Mouse (Mus musculus): ENCODE results near the gene Commd3.

Commd3 gene

DNA sequence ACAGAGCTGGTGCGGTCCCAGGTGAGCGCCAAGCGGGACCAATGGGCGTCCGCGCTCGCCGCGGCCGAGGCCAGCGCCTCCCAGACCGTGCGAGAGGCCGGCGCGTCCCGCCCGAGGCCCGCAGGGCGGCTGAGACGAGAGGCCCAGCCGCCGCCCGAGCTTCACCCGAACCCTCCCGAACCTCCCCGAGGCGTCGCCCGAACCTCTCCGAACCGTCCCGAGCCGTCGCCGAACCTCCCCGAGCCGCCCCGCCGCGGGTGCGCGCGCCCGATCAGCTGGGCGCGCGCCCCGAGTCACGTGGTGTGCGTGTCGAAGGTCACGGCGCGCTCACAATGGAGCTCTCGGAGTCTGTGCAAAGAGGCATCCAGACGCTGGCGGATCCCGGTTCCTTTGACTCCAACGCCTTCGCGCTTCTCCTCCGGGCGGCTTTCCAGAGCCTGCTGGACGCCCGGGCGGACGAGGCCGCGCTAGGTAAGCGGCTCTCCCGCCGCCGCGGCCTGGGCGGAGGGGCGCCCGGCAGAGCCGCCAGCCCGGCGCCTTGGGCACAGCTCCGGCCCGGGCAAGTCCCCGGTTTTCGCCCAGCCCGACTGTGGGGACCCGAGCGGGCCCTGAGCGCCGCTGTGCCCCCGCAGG is at the start of gene Commd3:
Gene Commd3 (plus strand): TSS at position 252 of the 633 bp plus-strand sequence.
- peak; percentile 96 for DNase-seq

- no peak for DNase-seq
Measured at GRCm38 (mm10) chr2:18623219-18623618, 49.0 kb upstream of the Commd3 start.

DNA sequence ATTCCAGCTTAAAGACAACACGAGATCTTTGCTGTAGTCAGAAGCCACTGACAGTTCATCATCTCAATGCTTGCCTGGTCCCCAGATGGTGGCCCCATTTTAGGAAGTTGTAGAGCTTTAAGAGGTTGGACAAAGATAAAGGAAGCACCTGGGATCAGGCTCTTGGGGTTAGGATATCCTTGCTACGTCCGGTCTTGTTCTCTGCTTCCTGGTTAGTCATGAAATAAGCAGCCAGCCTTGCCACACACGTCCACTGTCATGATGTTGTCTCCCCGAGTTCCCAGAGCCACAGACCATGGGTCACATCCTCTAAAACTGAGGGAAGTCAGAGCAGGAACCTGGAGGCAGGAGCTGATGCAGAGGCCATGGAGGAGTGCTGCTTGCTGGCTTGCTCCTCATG is 41.6 kb upstream of the Commd3 start:
- DNase-seq: no peak

DNA sequence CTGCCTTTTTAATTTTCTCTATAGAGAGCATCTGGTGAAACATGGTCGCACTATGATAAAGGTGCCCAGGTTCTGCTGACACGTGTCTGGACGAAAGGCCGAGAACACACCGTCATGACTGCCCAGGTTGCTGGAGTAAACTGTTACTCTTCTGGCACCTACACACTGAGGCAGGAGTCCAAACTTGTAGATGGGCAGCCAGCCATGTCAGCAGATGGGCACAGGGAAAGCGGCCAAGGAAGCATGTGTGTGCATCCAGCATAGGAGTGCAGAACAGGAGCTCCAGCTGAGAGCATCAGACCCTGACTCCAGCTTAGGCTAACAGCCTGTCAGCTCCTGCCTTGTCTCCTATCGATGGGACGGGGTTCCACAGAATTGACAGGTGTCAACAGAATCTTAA is 37.1 kb upstream of the Commd3 start:
- peak; percentile 81 for DNase-seq

- no peak for DNase-seq
Measured at GRCm38 (mm10) chr2:18648563-18648962, 23.6 kb upstream of the Commd3 start.

DNA sequence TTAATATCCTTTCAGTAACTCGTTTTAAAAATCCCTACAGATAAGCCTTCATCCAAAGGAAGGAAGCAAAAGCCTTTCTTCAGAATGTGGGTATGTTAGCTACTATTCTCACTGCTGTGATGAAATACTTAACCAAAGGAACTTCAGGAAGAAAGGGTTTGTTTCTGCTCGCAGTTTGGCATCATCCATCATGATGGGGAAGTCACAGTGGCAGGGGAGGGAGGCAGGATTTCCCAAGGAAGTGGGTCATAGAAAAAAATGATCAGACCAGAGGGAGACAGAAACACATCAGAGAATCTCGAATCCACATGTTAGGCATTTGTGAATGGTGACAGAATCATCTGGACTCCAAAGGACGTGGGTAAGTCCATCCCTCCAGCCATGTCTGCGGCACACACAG is 17.4 kb upstream of the Commd3 start:
- DNase-seq: peak; percentile 36

- no peak for DNase-seq
Measured at GRCm38 (mm10) chr2:18664003-18664402, 8.2 kb upstream of the Commd3 start.

DNA sequence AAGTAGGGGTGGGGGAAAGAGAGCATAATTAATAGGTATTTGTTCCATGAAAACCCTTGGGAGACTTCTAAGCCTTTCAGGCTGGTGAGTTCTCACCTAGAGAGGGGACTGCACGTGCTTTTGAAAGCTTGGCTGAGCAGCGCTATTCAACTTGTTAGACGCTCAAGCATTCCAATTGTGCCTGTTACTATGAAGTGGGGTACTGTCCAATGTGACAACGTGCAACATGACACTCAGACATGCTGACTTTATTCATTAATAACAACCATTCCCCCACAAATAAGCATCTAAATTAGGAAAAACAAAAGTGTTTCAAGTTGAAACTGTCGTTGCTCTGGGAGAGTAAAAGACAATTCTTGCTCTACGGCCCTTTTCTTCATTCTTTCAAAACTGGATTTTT is 1.1 kb upstream of the Commd3 start:
- no peak for DNase-seq

GRCm38 (mm10) chr2:18672766-18673164 is 581 bp downstream of the Commd3 start:
- DNase-seq: peak; percentile 45

GRCm38 (mm10) chr2:18673766-18674165 is 1.6 kb downstream of the Commd3 start:
- no peak for DNase-seq

- DNase-seq: no peak
Measured at GRCm38 (mm10) chr2:18674193-18674902, 2.2 kb downstream of the Commd3 start.

- DNase-seq: no peak
Measured at GRCm38 (mm10) chr2:18675681-18676456, 3.7 kb downstream of the Commd3 start.

DNA sequence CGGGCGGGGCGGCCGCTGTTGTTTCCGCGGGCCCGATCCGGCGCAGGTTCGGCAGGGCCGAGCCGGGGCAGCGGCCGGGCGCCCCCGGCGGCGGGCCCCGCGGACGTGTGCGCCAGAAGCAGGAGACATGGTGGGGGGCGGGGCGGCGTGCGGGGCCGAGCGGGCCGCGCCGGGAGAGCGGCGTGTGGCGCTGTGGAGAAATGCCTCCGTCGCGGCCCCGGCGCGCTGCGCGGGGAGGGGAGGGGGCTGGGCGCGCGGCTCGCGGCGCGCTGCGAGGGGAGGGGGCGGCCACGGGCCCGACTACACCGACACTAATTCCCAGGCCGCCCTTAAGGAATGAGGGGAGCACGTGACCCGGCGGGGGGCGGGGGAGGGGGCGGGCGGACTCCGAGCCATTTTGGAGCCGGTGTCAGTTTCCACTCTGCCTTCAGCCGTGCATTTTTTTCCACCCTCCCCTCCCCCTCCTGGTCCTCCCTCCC is 4.3 kb downstream of the Commd3 start:
- peak; percentile 73 for DNase-seq

DNA sequence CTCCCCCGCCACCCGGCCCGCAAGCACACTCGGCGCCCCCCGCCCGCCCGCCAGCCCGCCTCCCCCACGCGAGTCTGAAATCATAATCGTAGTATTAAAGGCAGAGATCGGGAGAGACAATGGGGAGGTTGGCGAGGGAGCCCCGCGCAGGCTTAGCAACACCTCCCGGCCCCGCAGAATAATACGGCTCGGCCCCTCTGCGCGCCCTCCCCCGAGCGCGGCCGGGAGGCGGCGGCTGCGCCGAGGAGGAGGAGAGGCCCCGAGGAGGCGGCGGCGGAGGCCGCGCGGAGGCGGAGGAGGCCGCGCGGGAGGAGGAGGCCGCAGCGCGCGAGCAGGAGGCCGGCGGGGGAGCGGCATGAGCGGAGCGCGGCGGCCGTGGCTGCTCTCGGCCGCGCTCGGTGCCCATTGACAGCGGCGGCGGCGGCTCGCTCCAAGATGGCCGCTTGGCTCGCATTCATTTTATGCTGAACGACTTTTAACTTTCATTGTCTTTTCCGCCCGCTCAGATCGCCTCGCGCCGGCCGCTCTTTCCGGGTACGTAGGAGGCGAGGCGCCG is 4.8 kb downstream of the Commd3 start, which contains the start of gene Bmi1:
Gene Bmi1 (plus strand): TSS at position 83 of the 556 bp plus-strand sequence.
- peak; percentile 72 for DNase-seq

- DNase-seq: peak; percentile 57
Measured at GRCm38 (mm10) chr2:18677631-18678471, 5.7 kb downstream of the Commd3 start.

DNA sequence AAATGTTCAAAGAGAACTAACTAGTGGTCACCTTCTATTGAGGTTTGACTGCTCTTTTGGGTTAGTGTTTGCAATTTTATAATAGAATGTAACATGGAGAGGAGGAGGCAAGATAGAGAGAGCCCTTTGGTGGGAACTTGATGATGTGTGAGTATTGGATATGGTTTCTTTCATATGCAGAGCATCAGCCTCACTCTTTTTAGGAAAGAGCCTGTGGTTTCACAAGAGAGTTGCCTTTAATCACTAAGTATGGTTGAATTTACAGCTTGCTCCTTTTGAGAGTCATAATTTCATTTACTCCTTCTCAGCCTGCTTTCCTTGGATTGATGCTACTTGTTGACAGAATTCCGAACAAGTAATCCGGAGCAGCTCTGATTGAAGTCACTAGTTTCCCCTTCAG is 7.5 kb downstream of the Commd3 start:
- no peak for DNase-seq

DNA sequence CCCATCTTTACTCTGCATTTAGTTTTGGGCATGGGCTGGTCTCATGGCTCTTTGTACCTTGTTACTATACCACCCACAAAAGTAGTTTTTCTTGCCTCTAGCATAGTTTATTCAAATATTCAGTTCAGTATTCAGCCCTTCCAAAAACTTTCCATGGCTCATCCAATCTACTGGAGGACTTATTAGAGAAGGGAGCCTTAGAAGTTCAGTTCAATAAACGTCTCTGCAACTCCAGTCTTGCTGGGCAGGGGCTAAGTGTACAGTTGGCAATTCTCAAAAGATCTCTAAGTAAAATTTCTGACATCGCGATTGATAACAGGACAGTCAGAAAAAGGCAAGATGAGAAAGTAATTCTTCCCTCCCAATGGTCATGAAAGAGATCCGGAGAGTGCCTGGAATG is 8.3 kb downstream of the Commd3 start:
- DNase-seq: no peak

DNA sequence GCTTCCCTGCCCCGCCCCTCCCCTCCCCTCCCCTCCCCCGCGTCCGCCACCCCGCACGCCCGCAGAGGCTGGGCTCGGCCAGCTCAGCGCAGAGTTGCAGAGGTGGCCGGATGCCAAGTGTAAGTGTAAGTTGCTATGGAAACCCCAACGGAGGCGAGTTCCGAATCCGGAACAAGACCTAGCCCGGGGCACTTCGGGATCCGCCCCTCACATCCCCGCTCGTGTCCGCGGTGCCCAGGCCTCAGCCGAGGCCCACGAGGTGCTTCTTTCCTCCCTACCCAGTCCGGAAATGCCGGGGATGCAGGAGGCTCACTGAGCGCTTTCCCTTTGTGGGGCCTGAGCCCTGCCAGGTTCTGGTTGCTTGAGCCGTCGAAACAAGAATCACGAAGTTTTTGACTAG is 8.8 kb downstream of the Commd3 start:
- peak; percentile 58 for DNase-seq

- no peak for DNase-seq
Measured at GRCm38 (mm10) chr2:18684062-18684461, 11.9 kb downstream of the Commd3 start.

GRCm38 (mm10) chr2:18686386-18686785 is 14.2 kb downstream of the Commd3 start:
- DNase-seq: no peak

DNA sequence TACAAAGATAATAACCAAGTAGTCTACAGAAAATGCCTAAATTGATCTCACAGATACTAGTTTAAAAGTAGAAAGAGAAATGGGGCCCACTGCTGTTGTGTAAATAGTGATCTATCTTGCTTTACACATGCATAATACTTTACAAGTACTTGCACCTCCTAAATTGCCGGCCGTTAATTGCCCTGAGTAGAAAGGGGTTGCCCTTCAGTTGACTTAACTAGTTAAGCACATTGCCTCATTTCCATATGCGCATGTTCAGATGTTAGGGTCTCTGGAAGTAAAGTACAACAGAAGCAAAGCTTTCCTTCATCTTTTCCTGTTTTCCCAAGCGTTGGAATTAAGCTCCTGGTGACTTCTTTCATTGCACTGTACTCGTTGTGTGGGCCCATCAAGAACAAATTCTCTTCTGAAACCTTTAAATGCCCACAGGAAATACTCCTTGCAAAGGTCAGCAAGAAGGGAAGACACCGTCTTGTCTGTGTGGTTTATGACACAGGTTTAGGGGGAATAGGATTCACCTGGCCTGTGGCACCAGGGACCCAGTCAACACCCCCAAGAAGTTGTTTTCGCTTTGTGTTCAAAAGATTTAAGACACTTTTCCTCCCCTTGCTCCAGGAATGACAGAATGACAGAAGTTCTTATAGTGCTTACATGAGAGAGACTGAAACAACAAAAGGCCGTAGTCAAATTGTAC is 14.8 kb downstream of the Commd3 start:
- no peak for DNase-seq
